Mouse (Mus musculus): ENCODE results near the gene Slco4a1.
A peak's percentile ranks its signal among the peaks of the same experiment; 100 is the strongest.

DNA sequence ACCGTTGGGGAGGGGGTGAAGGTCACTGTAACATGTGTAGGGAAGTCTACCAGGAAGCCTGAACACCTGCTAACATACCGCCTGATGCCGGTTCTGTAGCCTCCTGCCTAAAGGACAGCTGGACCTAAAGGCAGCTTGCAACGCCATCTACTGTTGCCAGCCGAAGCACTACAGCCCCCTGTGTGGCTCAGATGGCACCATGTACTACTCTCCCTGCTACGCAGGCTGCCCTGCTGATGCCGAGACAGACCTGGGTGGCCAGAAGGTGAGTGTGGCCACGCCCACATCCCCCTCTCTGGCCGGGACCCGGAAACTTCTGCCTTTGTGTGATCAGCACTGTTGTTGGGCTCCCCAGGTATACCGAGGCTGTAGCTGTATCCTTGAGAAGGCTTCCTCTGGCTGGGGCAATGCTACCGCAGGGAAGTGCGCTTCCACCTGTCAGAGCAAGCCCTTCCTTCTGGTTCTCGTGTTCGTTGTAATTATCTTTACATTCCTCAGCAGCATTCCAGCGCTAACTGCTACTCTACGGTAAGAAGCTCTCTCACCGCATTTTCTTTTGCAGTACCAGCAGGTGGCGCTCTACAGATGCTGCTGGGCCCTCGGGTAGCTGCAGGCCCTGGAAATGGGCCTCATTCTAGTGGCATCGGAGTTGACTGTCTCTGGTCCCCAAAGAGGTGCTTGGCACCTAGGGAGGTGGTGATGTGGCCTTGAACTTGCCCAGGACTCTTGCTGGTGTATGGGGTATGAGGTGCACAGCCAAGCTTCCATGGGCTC, 16.4 kb downstream of the Slco4a1 start:
- TF ChIP-seq POLR2A (IDR thresholded peaks at IDR 0.05; ENCODE audit: borderline replicate concordance, insufficient read depth, low read length) (no peak), CTCF (IDR thresholded peaks at IDR 0.05; ENCODE audit: borderline replicate concordance, insufficient read depth, low read depth, low read length) (peak; percentile 64; the same call in 1 of the 2 replicates)
